Mouse (Mus musculus) neural tube, embryonic 14.5 days (tissue): ENCODE measurements around the gene Dlg2. TPM values are rescaled to one million over a fixed set of nuclear protein-coding genes. Genes with fewer than 3 reads are reported as not detected.

Experiments used
- ATAC-seq: fragments of 200-750 bp; cut with Nextera tagmentation; 2 replicates; pipeline ENCODE4 v1.8.0; 2017; ENCODE audit warnings: low read depth, mild to moderate bottlenecking, moderate TSS enrichment, moderate library complexity
- H3K27ac ChIP-seq: fragments of 300-500 bp; sonication (generic); 2 replicates; pipeline ENCODE4 v1.5.1; 2014; ENCODE audit warnings: low read depth, mild to moderate bottlenecking, control low read depth, low read length, moderate library complexity, mixed read lengths
- H3K27me3 ChIP-seq: fragments of 300-500 bp; sonication (generic); 2 replicates; pipeline ENCODE4 v1.6.1; 2014; ENCODE audit warnings: low read length; ENCODE audit not compliant: control insufficient read depth, insufficient read depth
- H3K36me3 ChIP-seq: fragments of 300-500 bp; sonication (generic); 2 replicates; pipeline ENCODE4 v1.6.1; 2014; ENCODE audit warnings: low read length, mixed read lengths; ENCODE audit not compliant: control insufficient read depth, insufficient read depth
- H3K4me1 ChIP-seq: fragments of 300-500 bp; sonication (generic); 2 replicates; pipeline ENCODE4 v1.6.1; 2014; ENCODE audit warnings: low read length; ENCODE audit not compliant: control insufficient read depth, insufficient read depth
- H3K4me2 ChIP-seq: fragments of 300-500 bp; sonication (generic); 2 replicates; pipeline ENCODE4 v1.6.1; 2014; ENCODE audit warnings: mild to moderate bottlenecking, low read depth, low read length, control low read depth
- H3K4me3 ChIP-seq: fragments of 300-500 bp; sonication (generic); 2 replicates; pipeline ENCODE4 v1.5.1; 2014; ENCODE audit warnings: low read depth, low read length, control low read depth, mixed read lengths
- H3K9ac ChIP-seq: fragments of 300-500 bp; sonication (generic); replicated peaks from 2 replicates; pipeline ENCODE4 v1.6.1; 2014; ENCODE audit warnings: low read depth, mild to moderate bottlenecking, control low read depth, low read length, mixed read lengths
- H3K9me3 ChIP-seq: fragments of 300-500 bp; sonication (generic); 2 replicates; pipeline ENCODE4 v1.6.1; 2016; ENCODE audit warnings: low read length; ENCODE audit not compliant: control insufficient read depth
- WGBS: fragments of 180-500 bp; shearing (Covaris S2); extraction: QIAGEN DNeasy Blood & Tissue Kit; methylation state at CpG from one replicate; pipeline ENCODE4 v1.1.7; 2014; 5-methylcytosine and 5-hydroxymethylcytosine counted together
- polyA plus RNA-seq: library from polyadenylated mRNA; unstranded; fragments of >200 nt; fragmentation: Nextera tagmentation; extraction: Ambion mirVana; gene quantifications from 2 replicates; pipeline ENCODE4 v1.2.1, GENCODE M21; 2014

Dlg2 gene
- polyA plus RNA-seq, 1 experiment from 2014 or later = 48.0 TPM

GRCm38 (mm10) chr7:91442447-91443376 is 966.2 kb downstream of the Dlg2 start:
- ATAC-seq = peak; percentile 85

GRCm38 (mm10) chr7:91443377-91443714 is 966.9 kb downstream of the Dlg2 start:
- peak; percentile 21; the same call in 1 of the 2 replicates for ATAC-seq
- Histone ChIP-seq H3K4me2 (no peak overlapping the region), H3K27ac (peak overlapping the region; percentile 58; the same call in 1 of the 2 replicates), H3K4me1 (no peaks in the 10 kb centered on the region; the same call in 1 of the 2 replicates), H3K27me3 (no peaks in the 10 kb centered on the region), H3K4me3 (no peak overlapping the region), H3K9me3 (no peaks in the 10 kb centered on the region), H3K9ac (no peak overlapping the region), H3K36me3 (no peaks in the 10 kb centered on the region)
- 53% methylated on average over 5 of the region's 5 CpGs for WGBS

More at GRCm38 (mm10) chr7:91442447-91443376, 966.2 kb downstream of the Dlg2 start:
- Histone ChIP-seq H3K9me3 (no peaks in the 10 kb centered on the region), H3K4me1 (no peaks in the 10 kb centered on the region; the same call in 1 of the 2 replicates), H3K9ac (no peak overlapping the region), H3K27ac (peak overlapping the region; percentile 58; the same call in 1 of the 2 replicates), H3K27me3 (no peaks in the 10 kb centered on the region), H3K4me3 (no peak overlapping the region), H3K4me2 (no peak overlapping the region), H3K36me3 (no peaks in the 10 kb centered on the region)
- 50% methylated on average over 11 of the region's 11 CpGs for WGBS

DNA sequence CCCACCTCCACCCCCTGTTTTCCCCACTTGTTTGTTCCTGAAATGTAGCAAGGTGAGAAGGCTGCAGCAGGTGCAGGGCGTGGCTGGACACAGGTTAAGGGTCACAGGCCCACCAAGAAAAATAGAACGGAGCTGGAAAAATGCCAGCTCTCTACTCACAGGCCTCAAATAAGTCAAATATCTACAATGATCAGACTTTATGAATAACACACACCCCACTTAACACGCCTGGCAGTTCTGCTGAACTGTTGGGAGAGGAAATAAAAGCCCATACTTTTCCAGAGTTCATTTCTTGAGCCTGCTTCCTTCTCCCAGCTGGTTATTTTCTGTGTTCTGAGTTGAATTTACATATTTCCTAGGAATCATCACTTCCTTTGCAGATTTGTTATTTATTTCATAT is 967.4 kb downstream of the Dlg2 start:
- Histone ChIP-seq H3K27ac (no peak overlapping the region), H3K4me1 (no peaks in the 10 kb centered on the region; the same call in 1 of the 2 replicates), H3K9me3 (no peaks in the 10 kb centered on the region), H3K36me3 (no peaks in the 10 kb centered on the region), H3K4me2 (no peak overlapping the region), H3K9ac (no peak overlapping the region), H3K4me3 (no peak overlapping the region), H3K27me3 (no peaks in the 10 kb centered on the region)
- WGBS = 85% methylated on average over 3 of the region's 3 CpGs
- ATAC-seq = no peak

GRCm38 (mm10) chr7:91444728-91445127 is 968.3 kb downstream of the Dlg2 start:
- 69% methylated on average over 3 of the region's 3 CpGs for WGBS
- Histone ChIP-seq H3K27me3 (no peaks in the 10 kb centered on the region), H3K4me1 (no peaks in the 10 kb centered on the region; the same call in 1 of the 2 replicates), H3K36me3 (no peaks in the 10 kb centered on the region), H3K9me3 (no peaks in the 10 kb centered on the region), H3K4me3 (no peak overlapping the region), H3K27ac (no peak overlapping the region), H3K9ac (no peak overlapping the region), H3K4me2 (no peak overlapping the region)
- ATAC-seq = no peak

- ATAC-seq = no peak
- Histone ChIP-seq H3K4me3 (no peak overlapping the region), H3K27ac (no peak overlapping the region), H3K36me3 (no peaks in the 10 kb centered on the region), H3K4me1 (0 out of 2 replicates have a peak, but pooled peaks cover 3% of the 10 kb centered on the region), H3K27me3 (no peaks in the 10 kb centered on the region), H3K4me2 (no peak overlapping the region), H3K9me3 (no peaks in the 10 kb centered on the region), H3K9ac (no peak overlapping the region)
- 11% methylated on average over 1 of the region's 1 CpGs for WGBS
Observed at GRCm38 (mm10) chr7:91456796-91457195, 980.3 kb downstream of the Dlg2 start.

GRCm38 (mm10) chr7:91457207-91457606 is 980.7 kb downstream of the Dlg2 start:
- no peak overlapping the region for H3K9ac ChIP-seq
- no peak overlapping the region for H3K4me3 ChIP-seq
- no peaks in the 10 kb centered on the region for H3K36me3 ChIP-seq
- ATAC-seq = peak; percentile 79; the same call in 1 of the 2 replicates
- H3K27me3 ChIP-seq = no peaks in the 10 kb centered on the region
- 0% methylated on average over 1 of the region's 1 CpGs for WGBS
- no peaks in the 10 kb centered on the region for H3K9me3 ChIP-seq
- H3K4me1 ChIP-seq = 0 out of 2 replicates have a peak, but pooled peaks cover 3% of the 10 kb centered on the region
- no peak overlapping the region for H3K4me2 ChIP-seq
- H3K27ac ChIP-seq = no peak overlapping the region

DNA sequence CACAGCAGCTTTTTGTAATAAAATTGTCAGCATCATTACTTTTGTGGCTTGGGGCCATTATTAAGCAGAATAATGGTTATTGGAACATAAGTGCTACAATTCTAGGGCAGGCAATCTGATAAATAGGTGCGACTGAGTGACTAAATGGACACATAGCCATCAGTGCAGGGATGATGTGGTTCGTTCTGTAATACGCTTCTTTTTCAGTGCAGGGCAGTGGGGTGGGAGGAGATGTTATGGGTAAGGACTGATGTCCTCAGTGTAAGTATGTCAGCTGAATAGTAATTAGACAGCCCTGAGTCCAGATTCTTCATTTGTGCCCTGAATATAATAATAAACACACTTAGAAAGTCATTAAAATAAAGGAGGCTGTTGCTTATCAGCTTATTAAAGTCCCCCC is 984.9 kb downstream of the Dlg2 start:
- H3K4me2 ChIP-seq = no peak overlapping the region
- H3K4me1 ChIP-seq = no peaks in the 10 kb centered on the region
- H3K27me3 ChIP-seq = no peaks in the 10 kb centered on the region
- H3K4me3 ChIP-seq = no peak overlapping the region
- no peak overlapping the region for H3K9ac ChIP-seq
- 53% methylated on average over 3 of the region's 3 CpGs for WGBS
- H3K9me3 ChIP-seq = no peaks in the 10 kb centered on the region
- no peak overlapping the region for H3K27ac ChIP-seq
- H3K36me3 ChIP-seq = no peaks in the 10 kb centered on the region
- ATAC-seq = 0 out of 2 replicates have a peak, but pooled peaks have one; percentile 35

DNA sequence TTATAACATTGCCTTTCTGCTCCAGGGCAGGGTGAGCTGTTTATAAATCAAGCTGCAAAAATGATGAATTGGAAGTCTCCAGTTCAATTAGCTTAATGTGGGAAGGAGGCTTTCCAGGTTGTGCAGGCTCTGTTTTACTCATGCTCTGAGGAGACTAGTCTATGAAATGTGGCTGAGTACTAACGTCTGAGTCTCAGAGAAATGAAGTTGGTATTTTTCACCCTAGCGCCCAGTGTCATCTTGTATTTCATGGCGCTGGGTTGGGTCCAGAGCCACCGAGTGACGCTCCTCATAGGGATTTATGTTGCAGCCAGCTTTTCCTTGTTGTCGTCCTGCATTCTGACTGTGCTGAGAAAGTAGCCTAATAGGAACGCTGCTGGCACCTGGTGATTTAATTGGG is 986.8 kb downstream of the Dlg2 start:
- Histone ChIP-seq H3K9me3 (no peaks in the 10 kb centered on the region), H3K4me3 (no peak overlapping the region), H3K27ac (peak overlapping the region; percentile 12; the same call in 1 of the 2 replicates), H3K4me1 (no peaks in the 10 kb centered on the region), H3K9ac (no peak overlapping the region), H3K4me2 (no peak overlapping the region), H3K27me3 (no peaks in the 10 kb centered on the region), H3K36me3 (no peaks in the 10 kb centered on the region)
- ATAC-seq = no peak
- WGBS = 41% methylated on average over 7 of the region's 7 CpGs

DNA sequence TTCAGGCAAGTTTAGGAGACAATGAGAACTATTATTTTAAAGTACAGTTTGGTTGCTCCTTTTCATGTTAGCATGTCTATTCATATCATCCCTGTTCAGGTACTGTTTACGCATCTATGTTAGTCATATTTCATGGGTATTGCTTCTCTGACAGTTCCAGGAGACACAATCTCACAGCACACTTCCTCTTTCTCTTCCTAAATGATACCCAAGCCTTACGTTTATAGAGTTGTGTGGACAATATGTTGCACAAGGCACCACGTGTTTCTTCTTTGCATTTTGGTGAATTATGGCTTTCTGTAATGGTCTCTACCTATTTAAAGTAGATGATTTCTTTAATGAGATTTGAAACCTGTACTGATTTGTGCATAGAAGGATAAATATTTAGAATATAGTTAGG is 990.6 kb downstream of the Dlg2 start:
- 82% methylated on average over 3 of the region's 3 CpGs for WGBS

More for the DNA sequence above, 990.6 kb downstream of the Dlg2 start:
- Histone ChIP-seq H3K9ac (no peak overlapping the region), H3K9me3 (no peaks in the 10 kb centered on the region), H3K36me3 (no peaks in the 10 kb centered on the region), H3K4me2 (no peak overlapping the region), H3K27ac (no peak overlapping the region), H3K4me1 (no peaks in the 10 kb centered on the region), H3K4me3 (no peak overlapping the region), H3K27me3 (no peaks in the 10 kb centered on the region)
- no peak for ATAC-seq
